Mouse (Mus musculus): ENCODE results near the gene Lamtor5. TPM values are rescaled to one million over a fixed set of nuclear protein-coding genes. Genes with fewer than 3 reads are reported as not detected.

The Lamtor5 gene
- total and polyA plus RNA-seq, 2 experiments from 2014 or later: 114 to 187 TPM

- TF ChIP-seq CTCF (IDR thresholded peaks at IDR 0.05; ENCODE audit: low read depth) (no peak), EP300 (IDR thresholded peaks at IDR 0.05; ENCODE audit: low read depth) (no peak)
- H3K4me3 ChIP-seq (ENCODE audit: low read depth, low read length): no peak overlapping the region
- ATAC-seq (ENCODE audit: insufficient read depth, low read depth) (no peak), DNase-seq (ENCODE audit: low spot score) (no peak)
- no peaks in the 10 kb centered on the region for H3K36me3 ChIP-seq (replicated peaks; ENCODE audit: control insufficient read depth, insufficient read depth, low read length)
- H3K4me2 ChIP-seq (ENCODE audit: low read depth, low read length): no peak overlapping the region
- H3K4me1 ChIP-seq (ENCODE audit: control insufficient read depth, insufficient read depth): no peaks in the 10 kb centered on the region
- no peaks in the 10 kb centered on the region for H3K9me3 ChIP-seq (replicated peaks; ENCODE audit: control insufficient read depth, low read length)
- H3K9ac ChIP-seq (replicated peaks; ENCODE audit: low read depth, low read length): no peak overlapping the region
- H3K27me3 ChIP-seq (ENCODE audit: control insufficient read depth, insufficient read depth, low read length): no peaks in the 10 kb centered on the region
- no peak overlapping the region for H3K27ac ChIP-seq (ENCODE audit: low read depth)
- 79% methylated on average over 3 of the region's 3 CpGs for whole genome bisulfite sequencing
Measured at GRCm38 (mm10) chr3:107255992-107256391, 22.7 kb upstream of the Lamtor5 start.

GRCm38 (mm10) chr3:107256724-107257123 is 21.9 kb upstream of the Lamtor5 start:
- H3K4me1 ChIP-seq (ENCODE audit: control insufficient read depth, insufficient read depth): no peaks in the 10 kb centered on the region
- H3K27ac ChIP-seq (ENCODE audit: low read depth): no peak overlapping the region
- no peak overlapping the region for H3K9ac ChIP-seq (replicated peaks; ENCODE audit: low read depth, low read length)
- TF ChIP-seq CTCF (IDR thresholded peaks at IDR 0.05; ENCODE audit: low read depth): no peak
- no peak for TF ChIP-seq EP300 (IDR thresholded peaks at IDR 0.05; ENCODE audit: low read depth)
- H3K4me2 ChIP-seq (ENCODE audit: low read depth, low read length): no peak overlapping the region
- WGBS: 61% methylated on average over 7 of the region's 7 CpGs
- no peak for DNase-seq (ENCODE audit: low spot score)
- ATAC-seq (ENCODE audit: insufficient read depth, low read depth): no peak
- H3K36me3 ChIP-seq (replicated peaks; ENCODE audit: control insufficient read depth, insufficient read depth, low read length): no peaks in the 10 kb centered on the region
- no peaks in the 10 kb centered on the region for H3K9me3 ChIP-seq (replicated peaks; ENCODE audit: control insufficient read depth, low read length)
- no peak overlapping the region for H3K4me3 ChIP-seq (ENCODE audit: low read depth, low read length)
- H3K27me3 ChIP-seq (ENCODE audit: control insufficient read depth, insufficient read depth, low read length): no peaks in the 10 kb centered on the region

GRCm38 (mm10) chr3:107257924-107258323 is 20.7 kb upstream of the Lamtor5 start:
- Histone ChIP-seq H3K4me3 (ENCODE audit: low read depth, low read length) (no peak overlapping the region), H3K9ac (replicated peaks; ENCODE audit: low read depth, low read length) (no peak overlapping the region), H3K4me2 (ENCODE audit: low read depth, low read length) (no peak overlapping the region), H3K27ac (ENCODE audit: low read depth) (no peak overlapping the region), H3K4me1 (ENCODE audit: control insufficient read depth, insufficient read depth) (no peaks in the 10 kb centered on the region), H3K9me3 (replicated peaks; ENCODE audit: control insufficient read depth, low read length) (no peaks in the 10 kb centered on the region), H3K36me3 (replicated peaks; ENCODE audit: control insufficient read depth, insufficient read depth, low read length) (no peaks in the 10 kb centered on the region), H3K27me3 (ENCODE audit: control insufficient read depth, insufficient read depth, low read length) (no peaks in the 10 kb centered on the region)
- TF ChIP-seq EP300 (IDR thresholded peaks at IDR 0.05; ENCODE audit: low read depth): no peak
- TF ChIP-seq CTCF (IDR thresholded peaks at IDR 0.05; ENCODE audit: low read depth): no peak
- ATAC-seq (ENCODE audit: insufficient read depth, low read depth) (no peak), DNase-seq (ENCODE audit: low spot score) (no peak)
- 46% methylated on average over 5 of the region's 5 CpGs for WGBS

GRCm38 (mm10) chr3:107260956-107261850 is 17.5 kb upstream of the Lamtor5 start:
- no peaks in the 10 kb centered on the region for H3K27me3 ChIP-seq (ENCODE audit: control insufficient read depth, insufficient read depth, low read length)
- H3K9me3 ChIP-seq (replicated peaks; ENCODE audit: control insufficient read depth, low read length): no peaks in the 10 kb centered on the region
- no peak overlapping the region for H3K4me3 ChIP-seq (ENCODE audit: low read depth, low read length)
- peak overlapping the region; percentile 4; the same call in 1 of the 2 replicates for H3K27ac ChIP-seq (ENCODE audit: low read depth)
- TF ChIP-seq EP300 (IDR thresholded peaks at IDR 0.05; ENCODE audit: low read depth): no peak
- no peak for TF ChIP-seq CTCF (IDR thresholded peaks at IDR 0.05; ENCODE audit: low read depth)
- H3K4me2 ChIP-seq (ENCODE audit: low read depth, low read length): no peak overlapping the region
- no peak overlapping the region for H3K9ac ChIP-seq (replicated peaks; ENCODE audit: low read depth, low read length)
- DNase-seq (ENCODE audit: low spot score): no peak
- no peaks in the 10 kb centered on the region for H3K36me3 ChIP-seq (replicated peaks; ENCODE audit: control insufficient read depth, insufficient read depth, low read length)
- WGBS: 54% methylated on average over 8 of the region's 8 CpGs
- ATAC-seq (ENCODE audit: insufficient read depth, low read depth): no peak
- no peaks in the 10 kb centered on the region for H3K4me1 ChIP-seq (ENCODE audit: control insufficient read depth, insufficient read depth)

- Histone ChIP-seq H3K4me2 (ENCODE audit: low read depth, low read length) (no peak overlapping the region), H3K36me3 (replicated peaks; ENCODE audit: control insufficient read depth, insufficient read depth, low read length) (no peaks in the 10 kb centered on the region), H3K27me3 (ENCODE audit: control insufficient read depth, insufficient read depth, low read length) (no peaks in the 10 kb centered on the region), H3K4me3 (ENCODE audit: low read depth, low read length) (no peak overlapping the region), H3K4me1 (ENCODE audit: control insufficient read depth, insufficient read depth) (no peaks in the 10 kb centered on the region), H3K27ac (ENCODE audit: low read depth) (0 out of 2 replicates have a peak overlapping the region, but pooled peaks have one; percentile 4), H3K9ac (replicated peaks; ENCODE audit: low read depth, low read length) (no peak overlapping the region), H3K9me3 (replicated peaks; ENCODE audit: control insufficient read depth, low read length) (no peaks in the 10 kb centered on the region)
- ATAC-seq (ENCODE audit: insufficient read depth, low read depth): no peak
- WGBS: 54% methylated on average over 7 of the region's 7 CpGs
- no peak for DNase-seq (ENCODE audit: low spot score)
- TF ChIP-seq CTCF (IDR thresholded peaks at IDR 0.05; ENCODE audit: low read depth): no peak
- no peak for TF ChIP-seq EP300 (IDR thresholded peaks at IDR 0.05; ENCODE audit: low read depth)
Measured at GRCm38 (mm10) chr3:107261851-107262165, 16.9 kb upstream of the Lamtor5 start.
